Mouse (Mus musculus) CH12F3 (cell line): Measurements from ENCODE around the gene Mapkapk3.

Experiments used
- in situ Hi-C: fragments of 300-500 bp; cut with MboI; formaldehyde crosslinking; loops from 2 replicates; pipeline ENCODE4 v1.14.3; 2020; ENCODE audit warnings: low sequenced_read_pairs

Mapkapk3 gene

DNA sequence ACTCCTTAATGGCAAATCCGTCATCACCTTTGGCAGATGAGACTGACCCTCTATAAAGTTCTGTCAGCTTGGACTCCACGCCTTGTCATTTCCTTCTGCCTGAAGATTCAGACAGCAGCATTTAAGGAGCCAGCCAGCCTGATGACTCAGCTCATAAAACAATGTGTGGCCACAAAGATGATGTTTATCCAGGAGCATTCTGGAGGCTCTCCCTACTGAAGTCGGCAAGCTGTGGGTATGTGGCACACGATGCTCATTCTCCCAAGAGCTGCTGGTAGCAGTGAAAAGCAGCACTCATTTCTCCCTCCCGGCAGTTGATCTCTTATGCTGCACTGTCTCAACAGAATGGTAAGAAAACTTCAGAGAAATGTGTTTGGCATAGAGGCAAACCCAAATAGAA, 54.4 kb downstream of the Mapkapk3 start:
- in situ Hi-C loops = no loop called here

DNA sequence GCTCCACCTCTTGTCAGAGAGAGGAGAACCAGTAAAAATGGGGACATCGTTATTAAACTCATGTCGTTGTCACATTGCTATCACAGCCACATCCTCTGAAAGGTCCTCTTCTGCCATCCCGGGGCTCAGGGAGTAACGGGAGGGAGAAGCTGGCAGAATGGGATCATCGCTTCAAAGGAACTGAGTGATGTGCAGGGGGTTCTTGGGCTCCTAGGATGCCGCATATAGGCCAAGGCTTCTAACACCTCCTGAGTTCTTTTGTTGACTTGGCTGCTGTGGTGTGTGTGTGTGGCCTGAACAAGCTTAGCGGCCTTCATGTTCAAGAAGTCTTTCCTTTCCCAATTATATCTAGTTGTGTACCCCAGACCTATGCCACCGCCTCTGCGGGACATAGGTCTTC, 57.5 kb downstream of the Mapkapk3 start:
- in situ Hi-C loops = no loop called here

- in situ Hi-C loops = no loop called here
Measured at GRCm38 (mm10) chr9:107231539-107232139, 58.0 kb downstream of the Mapkapk3 start, which contains the start of gene Dock3. Dock3 (minus strand) TSS chr9:107231909.

GRCm38 (mm10) chr9:107230991-107231538, 58.6 kb downstream of the Mapkapk3 start:
- in situ Hi-C loops = no loop called here

GRCm38 (mm10) chr9:107224597-107224996, 65.1 kb downstream of the Mapkapk3 start:
- in situ Hi-C loops = no loop called here
